Mouse (Mus musculus): Measurements from ENCODE around the gene Adgrv1.

Adgrv1 gene

GRCm38 (mm10) chr13:81424002-81424401 lies 209.0 kb downstream of the Adgrv1 start:
- no peak for DNase-seq (ENCODE audit: low spot score)

GRCm38 (mm10) chr13:81407881-81408460 lies 225.0 kb downstream of the Adgrv1 start:
- no peak for DNase-seq (ENCODE audit: low spot score)

GRCm38 (mm10) chr13:81402826-81403225 lies 230.1 kb downstream of the Adgrv1 start:
- DNase-seq (ENCODE audit: low spot score), result no peak

GRCm38 (mm10) chr13:81402191-81402590 lies 230.8 kb downstream of the Adgrv1 start:
- DNase-seq (ENCODE audit: low spot score), result no peak

- DNase-seq (ENCODE audit: low spot score), result no peak
These were observed 231.2 kb downstream of the Adgrv1 start for GRCm38 (mm10) chr13:81401742-81402141.

- DNase-seq (ENCODE audit: low spot score), result no peak
These were observed 247.2 kb downstream of the Adgrv1 start for GRCm38 (mm10) chr13:81385597-81386362.

GRCm38 (mm10) chr13:81381835-81382234 lies 251.1 kb downstream of the Adgrv1 start:
- DNase-seq (ENCODE audit: low spot score), result no peak

GRCm38 (mm10) chr13:81370801-81371456 lies 262.0 kb downstream of the Adgrv1 start:
- DNase-seq (ENCODE audit: low spot score), result no peak

GRCm38 (mm10) chr13:81370196-81370595 lies 262.8 kb downstream of the Adgrv1 start:
- no peak for DNase-seq (ENCODE audit: low spot score)

- peak; percentile 0 for DNase-seq (ENCODE audit: low spot score)
These were observed 263.4 kb downstream of the Adgrv1 start for GRCm38 (mm10) chr13:81369564-81369963.

- DNase-seq (ENCODE audit: low spot score), result no peak
These were observed 264.0 kb downstream of the Adgrv1 start for GRCm38 (mm10) chr13:81368987-81369386.

- no peak for DNase-seq (ENCODE audit: low spot score)
These were observed 265.1 kb downstream of the Adgrv1 start for GRCm38 (mm10) chr13:81367681-81368376.

GRCm38 (mm10) chr13:81360338-81360737 lies 272.6 kb downstream of the Adgrv1 start:
- DNase-seq (ENCODE audit: low spot score), result no peak

- no peak for DNase-seq (ENCODE audit: low spot score)
These were observed 274.2 kb downstream of the Adgrv1 start for GRCm38 (mm10) chr13:81358766-81359165.

GRCm38 (mm10) chr13:81358365-81358764 lies 274.6 kb downstream of the Adgrv1 start:
- no peak for DNase-seq (ENCODE audit: low spot score)

GRCm38 (mm10) chr13:81357215-81357614 lies 275.7 kb downstream of the Adgrv1 start:
- no peak for DNase-seq (ENCODE audit: low spot score)

GRCm38 (mm10) chr13:81354587-81354986 lies 278.4 kb downstream of the Adgrv1 start:
- DNase-seq (ENCODE audit: low spot score), result no peak

GRCm38 (mm10) chr13:81352296-81352695 lies 280.7 kb downstream of the Adgrv1 start:
- no peak for DNase-seq (ENCODE audit: low spot score)

GRCm38 (mm10) chr13:81351462-81352155 lies 281.3 kb downstream of the Adgrv1 start:
- DNase-seq (ENCODE audit: low spot score), result no peak

- no peak for DNase-seq (ENCODE audit: low spot score)
These were observed 285.5 kb downstream of the Adgrv1 start for GRCm38 (mm10) chr13:81347261-81347980.

- no peak for DNase-seq (ENCODE audit: low spot score)
These were observed 289.9 kb downstream of the Adgrv1 start for GRCm38 (mm10) chr13:81342987-81343596.
